Mouse (Mus musculus) midbrain, embryonic 14.5 days (tissue): ENCODE results near the gene Tut1. TPM values are rescaled to one million over a fixed set of nuclear protein-coding genes. Genes with fewer than 3 reads are reported as not detected.

Experiments used
- ATAC-seq: fragments of 200-750 bp; cut with Nextera tagmentation; 2 replicates; pipeline ENCODE4 v1.8.0; 2017; ENCODE audit warnings: moderate number of reproducible peaks, moderate library complexity; ENCODE audit not compliant: low FRiP score, low TSS enrichment
- DNase-seq: peaks from one replicate; pipeline ENCODE4 v3.0.0-alpha.2; 2015
- H3K27ac ChIP-seq: fragments of 300-500 bp; sonication (generic); replicated peaks from 2 replicates; pipeline ENCODE4 v1.5.1; 2014; ENCODE audit warnings: mild to moderate bottlenecking, low read depth, low read length, moderate library complexity
- H3K27me3 ChIP-seq: fragments of 300-500 bp; sonication (generic); 2 replicates; pipeline ENCODE4 v1.6.1; 2014; ENCODE audit warnings: low read length, control low read depth, mixed read lengths; ENCODE audit not compliant: control insufficient read depth, insufficient read depth
- H3K36me3 ChIP-seq: fragments of 300-500 bp; sonication (generic); 2 replicates; pipeline ENCODE4 v1.6.1; 2014; ENCODE audit warnings: low read length, control low read depth; ENCODE audit not compliant: control insufficient read depth, insufficient read depth
- H3K4me1 ChIP-seq: fragments of 300-500 bp; sonication (generic); 2 replicates; pipeline ENCODE4 v1.6.1; 2014; ENCODE audit warnings: mild to moderate bottlenecking, antibody characterized with exemption, low read length, control low read depth; ENCODE audit not compliant: control insufficient read depth, insufficient read depth
- H3K4me2 ChIP-seq: fragments of 300-500 bp; sonication (generic); 2 replicates; pipeline ENCODE4 v1.6.1; 2014; ENCODE audit warnings: mild to moderate bottlenecking, low read length, moderate library complexity
- H3K4me3 ChIP-seq: fragments of 300-500 bp; sonication (generic); replicated peaks from 2 replicates; pipeline ENCODE4 v1.5.1; 2014; ENCODE audit warnings: low read depth, low read length
- H3K9ac ChIP-seq: fragments of 300-500 bp; sonication (generic); replicated peaks from 2 replicates; pipeline ENCODE4 v1.6.1; 2014; ENCODE audit warnings: mild to moderate bottlenecking, low read length, moderate library complexity
- H3K9me3 ChIP-seq: fragments of 300-500 bp; sonication (generic); 2 replicates; pipeline ENCODE4 v1.6.1; 2016; ENCODE audit warnings: low read length, control low read depth, mixed read lengths; ENCODE audit not compliant: control insufficient read depth
- WGBS: fragments of 180-500 bp; shearing (Covaris S2); extraction: QIAGEN DNeasy Blood & Tissue Kit; methylation state at CpG from one replicate; pipeline ENCODE4 v1.1.7; 2014; 5-methylcytosine and 5-hydroxymethylcytosine counted together
- polyA plus RNA-seq: library from polyadenylated mRNA; unstranded; fragments of >200 nt; fragmentation: Nextera tagmentation; extraction: Ambion mirVana; gene quantifications from 2 replicates; pipeline ENCODE4 v1.2.1, GENCODE M21; 2014

Gene Tut1
- polyA plus RNA-seq, 1 experiment from 2014 or later, result 25.0 TPM

DNA sequence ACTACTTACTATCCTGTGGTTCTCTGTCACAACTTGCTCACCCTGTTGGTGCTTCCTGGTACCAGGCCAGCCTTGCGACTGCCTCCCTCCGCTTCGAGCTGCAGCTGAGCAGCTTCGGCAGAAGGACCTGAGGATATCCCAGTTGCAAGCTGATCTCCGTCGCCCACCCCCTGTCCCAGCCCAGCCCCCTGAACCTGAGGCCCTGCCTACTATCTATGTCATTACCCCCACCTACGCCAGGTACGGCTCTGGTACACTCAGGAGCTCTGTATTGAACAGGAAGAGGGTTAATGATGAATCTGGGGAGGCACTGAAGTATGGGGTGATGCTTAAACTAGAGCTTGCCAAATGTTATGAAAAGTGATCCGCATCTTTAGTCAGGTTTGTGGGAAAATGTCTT lies 31.9 kb upstream of the Tut1 start:
- H3K9me3 ChIP-seq, result no peaks in the 10 kb centered on the region
- H3K9ac ChIP-seq, result no peak overlapping the region
- DNase-seq (no peak), ATAC-seq (no peak)
- peak overlapping the region; percentile 83; the same call in 1 of the 2 replicates for H3K4me3 ChIP-seq
- no peaks in the 10 kb centered on the region for H3K27me3 ChIP-seq
- H3K27ac ChIP-seq, result no peak overlapping the region
- peak overlapping the region; percentile 62 for H3K4me2 ChIP-seq
- peaks cover 29% of the 10 kb centered on the region for H3K36me3 ChIP-seq
- WGBS, result 87% methylated on average over 9 of the region's 9 CpGs
- H3K4me1 ChIP-seq, result peaks cover 10% of the 10 kb centered on the region; the same call in 1 of the 2 replicates

DNA sequence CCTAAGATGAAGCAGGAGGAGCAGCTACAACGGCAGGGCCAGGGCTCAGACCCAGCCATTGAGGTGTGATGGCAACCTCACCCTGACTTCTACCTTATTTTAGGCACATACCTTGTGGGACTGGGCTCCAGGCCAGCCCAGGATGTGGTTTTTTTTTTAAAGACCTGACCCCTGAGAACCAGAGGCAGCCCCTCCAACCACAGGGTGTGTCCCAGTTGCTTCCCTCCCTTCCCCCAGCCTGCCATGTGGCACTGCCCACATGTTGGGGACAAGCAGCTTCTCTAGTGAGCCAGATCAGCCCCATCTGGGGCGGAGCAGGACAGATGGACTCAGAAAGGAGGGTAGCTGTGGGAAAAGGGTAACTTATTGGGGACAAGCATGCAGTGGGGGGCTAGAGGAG lies 26.9 kb upstream of the Tut1 start:
- H3K4me2 ChIP-seq, result no peak overlapping the region
- 95% methylated on average over 2 of the region's 2 CpGs for WGBS
- DNase-seq (no peak), ATAC-seq (no peak)
- H3K4me1 ChIP-seq, result peaks cover 11% of the 10 kb centered on the region
- no peak overlapping the region for H3K27ac ChIP-seq
- H3K4me3 ChIP-seq, result no peak overlapping the region
- peaks cover 32% of the 10 kb centered on the region for H3K36me3 ChIP-seq
- no peaks in the 10 kb centered on the region for H3K27me3 ChIP-seq
- H3K9me3 ChIP-seq, result no peaks in the 10 kb centered on the region
- no peak overlapping the region for H3K9ac ChIP-seq

DNA sequence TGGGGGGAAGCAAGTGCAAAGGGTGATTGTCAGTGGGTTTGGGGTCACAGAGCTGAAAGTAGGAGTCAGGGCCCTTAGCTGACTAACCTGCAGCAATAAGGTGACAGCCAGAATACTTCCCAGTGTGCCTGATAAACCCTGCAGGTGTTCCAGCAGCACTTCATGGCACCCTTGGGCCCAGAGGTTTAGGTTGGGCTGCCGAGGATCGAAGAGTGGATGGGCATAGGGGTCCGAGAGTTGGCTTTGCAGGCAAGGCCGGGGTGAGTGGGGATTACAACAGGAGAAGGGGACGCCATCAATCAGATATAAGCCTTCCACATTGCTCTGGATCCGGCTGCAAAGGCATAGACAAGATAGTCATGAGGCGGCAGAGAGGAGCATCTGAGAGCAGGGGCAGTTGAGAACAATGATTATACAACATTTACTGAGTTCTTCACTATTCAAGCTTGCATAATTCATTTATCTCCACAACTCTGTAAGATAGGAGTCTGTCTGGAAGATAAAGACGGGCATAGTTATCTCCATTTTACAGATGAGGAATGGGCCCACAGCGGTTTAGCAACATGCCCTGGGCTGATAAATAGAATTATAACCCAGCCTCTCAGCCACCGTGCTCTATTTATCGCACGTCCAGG lies 25.6 kb upstream of the Tut1 start:
- Histone ChIP-seq H3K36me3 (peaks cover 32% of the 10 kb centered on the region), H3K27ac (no peak overlapping the region), H3K4me1 (peaks cover 11% of the 10 kb centered on the region), H3K4me2 (no peak overlapping the region), H3K9ac (no peak overlapping the region), H3K4me3 (no peak overlapping the region), H3K27me3 (no peaks in the 10 kb centered on the region), H3K9me3 (no peaks in the 10 kb centered on the region)
- no peak for DNase-seq
- no peak for ATAC-seq
- 87% methylated on average over 12 of the region's 12 CpGs for WGBS

DNA sequence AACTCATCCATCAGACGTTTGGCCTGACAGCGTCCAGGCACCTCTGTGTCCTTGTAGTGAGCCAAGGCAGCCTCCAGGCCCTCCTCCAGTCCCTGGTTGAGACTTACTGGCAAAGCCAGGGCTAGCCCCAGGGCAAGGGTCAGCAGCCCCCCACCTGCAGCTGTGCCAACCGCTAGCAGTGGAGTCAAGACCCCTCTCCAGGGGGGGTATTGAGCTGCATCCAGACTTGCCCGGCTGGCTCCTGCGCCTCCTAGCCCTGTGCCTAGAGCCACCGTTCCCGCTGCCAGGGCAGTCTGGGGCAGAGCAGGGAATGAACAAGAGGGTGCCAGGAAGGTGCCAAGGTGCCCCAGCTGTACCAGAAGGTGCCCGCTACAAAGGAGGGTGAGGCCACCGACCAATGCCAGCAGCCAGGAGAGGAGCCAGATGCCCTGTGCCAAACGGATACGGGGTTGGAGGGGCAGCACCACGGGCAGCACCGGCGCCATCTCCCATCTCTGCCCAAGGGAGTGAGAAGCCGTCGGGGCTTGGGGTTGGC lies 24.9 kb upstream of the Tut1 start:
- no peak overlapping the region for H3K27ac ChIP-seq

DNA sequence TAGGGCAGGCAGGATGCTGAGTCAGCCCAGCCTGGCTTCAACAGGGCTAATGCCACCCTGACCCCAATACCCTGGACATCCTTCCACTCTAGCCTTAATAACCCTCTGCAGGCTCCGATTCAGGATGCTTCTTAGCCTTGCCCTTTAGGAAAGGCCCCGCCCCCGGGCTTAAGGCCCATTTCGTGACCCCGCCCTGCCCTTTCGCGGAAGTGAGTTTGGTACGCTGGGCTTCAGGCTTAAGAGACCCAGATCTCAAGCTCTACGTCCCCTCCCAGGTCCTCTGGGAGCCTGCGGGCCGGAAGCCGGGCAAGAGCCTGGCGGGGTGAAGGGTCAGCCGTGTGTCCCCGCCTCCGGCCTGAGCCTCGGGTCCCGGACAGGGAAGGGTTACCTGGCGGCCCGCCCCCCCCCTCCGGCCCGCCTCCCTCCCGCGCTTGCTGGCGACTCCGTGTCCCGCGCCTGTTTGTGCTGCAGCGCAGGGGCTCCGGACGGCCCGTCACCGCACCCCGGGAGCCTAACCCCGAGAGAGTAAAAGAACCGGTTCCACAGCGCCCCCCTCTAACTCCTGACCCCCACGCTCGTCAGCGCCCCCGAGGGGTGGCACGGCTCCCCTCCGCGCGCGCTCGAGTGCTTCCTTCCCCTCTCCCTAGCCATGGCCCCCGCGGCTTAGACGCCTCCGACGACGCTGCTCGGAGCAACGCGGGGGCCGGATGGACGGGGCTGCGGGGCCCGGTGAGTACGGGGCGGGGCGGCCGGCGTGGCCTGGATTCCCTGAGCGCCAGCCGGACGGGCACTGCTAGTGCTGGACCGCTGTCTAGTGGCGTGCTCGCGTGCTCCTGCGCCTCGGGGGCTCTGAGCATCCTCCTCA lies 24.2 kb upstream of the Tut1 start, which contains the start of the genes Rom1 and Eml3:
TSS of gene Rom1 (minus strand) at position 133 of the 865 bp plus-strand sequence.
TSS of gene Eml3 (plus strand) at position 329 of the 865 bp plus-strand sequence.
- peaks cover 35% of the 10 kb centered on the region for H3K36me3 ChIP-seq
- ATAC-seq (peak; percentile 62), DNase-seq (peak; percentile 64)
- H3K9me3 ChIP-seq, result no peaks in the 10 kb centered on the region
- peak within 1 kb of the TSS; percentile 51 for H3K4me3 ChIP-seq
- H3K4me2 ChIP-seq, result peak within 1 kb of the TSS; percentile 71
- H3K27me3 ChIP-seq, result no peaks in the 10 kb centered on the region
- H3K9ac ChIP-seq, result peak within 1 kb of the TSS; percentile 65
- peaks cover 11% of the 10 kb centered on the region for H3K4me1 ChIP-seq
- under 1% methylated on average over 70 of the region's 74 CpGs for WGBS
- H3K27ac ChIP-seq, result no peak within 1 kb of the TSS

More for the DNA sequence above, 24.9 kb upstream of the Tut1 start:
- Histone ChIP-seq H3K4me1 (peaks cover 11% of the 10 kb centered on the region), H3K36me3 (peaks cover 34% of the 10 kb centered on the region), H3K9me3 (no peaks in the 10 kb centered on the region), H3K4me3 (peak overlapping the region; percentile 51), H3K4me2 (peak overlapping the region; percentile 71), H3K9ac (peak overlapping the region; percentile 65), H3K27me3 (no peaks in the 10 kb centered on the region)
- 19% methylated on average over 16 of the region's 16 CpGs for WGBS
- no peak for DNase-seq
- peak; percentile 38; the same call in 1 of the 2 replicates for ATAC-seq

DNA sequence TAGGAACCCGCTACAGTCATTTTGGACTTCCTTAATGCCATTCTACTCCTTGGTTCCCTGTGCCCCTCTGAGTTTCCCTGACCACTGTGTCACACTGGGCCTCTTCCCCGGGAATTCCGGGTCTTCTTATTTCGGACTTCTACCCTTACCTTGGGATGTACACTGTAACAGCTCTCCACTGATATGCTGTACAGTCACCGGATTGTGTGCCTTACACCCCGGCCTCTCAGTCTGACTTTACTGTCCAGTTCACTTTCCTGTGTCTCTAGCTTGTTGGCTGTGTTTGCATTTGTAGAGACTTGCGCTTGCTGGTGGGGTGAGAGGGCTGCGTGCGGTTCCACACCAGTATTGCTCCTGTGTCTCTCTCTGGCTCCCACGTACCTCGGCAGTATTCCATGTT lies 23.5 kb upstream of the Tut1 start:
- peaks cover 33% of the 10 kb centered on the region for H3K36me3 ChIP-seq
- H3K9me3 ChIP-seq, result no peaks in the 10 kb centered on the region
- no peak for DNase-seq
- WGBS, result 17% methylated on average over 11 of the region's 11 CpGs
- H3K27me3 ChIP-seq, result no peaks in the 10 kb centered on the region
- ATAC-seq, result no peak
- no peak overlapping the region for H3K27ac ChIP-seq
- H3K9ac ChIP-seq, result peak overlapping the region; percentile 65
- H3K4me3 ChIP-seq, result peak overlapping the region; percentile 51
- H3K4me1 ChIP-seq, result peaks cover 11% of the 10 kb centered on the region
- H3K4me2 ChIP-seq, result peak overlapping the region; percentile 71

DNA sequence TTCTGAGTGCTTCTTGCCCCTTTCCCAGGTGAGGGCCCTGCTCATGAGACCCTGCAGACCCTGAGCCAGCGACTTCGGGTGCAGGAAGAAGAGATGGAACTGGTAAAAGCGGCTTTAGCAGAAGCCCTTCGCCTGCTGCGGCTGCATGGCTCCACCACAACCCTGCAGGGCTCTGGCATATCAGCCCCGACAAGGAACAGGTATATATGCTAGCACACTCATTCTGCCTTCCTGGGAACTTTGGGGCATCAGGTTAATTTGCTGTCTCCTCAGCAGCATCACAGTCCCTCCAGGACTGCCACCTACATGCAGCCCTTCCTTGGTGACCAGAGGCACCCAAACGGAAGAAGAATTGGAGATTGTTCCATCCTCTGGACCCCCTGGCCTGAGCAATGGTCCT lies 22.9 kb upstream of the Tut1 start:
- Histone ChIP-seq H3K27ac (no peak overlapping the region), H3K4me2 (no peak overlapping the region), H3K9ac (no peak overlapping the region), H3K9me3 (no peaks in the 10 kb centered on the region), H3K27me3 (no peaks in the 10 kb centered on the region), H3K36me3 (peaks cover 26% of the 10 kb centered on the region), H3K4me1 (peaks cover 11% of the 10 kb centered on the region), H3K4me3 (no peak overlapping the region)
- no peak for DNase-seq
- ATAC-seq, result no peak
- WGBS, result 92% methylated on average over 7 of the region's 7 CpGs

DNA sequence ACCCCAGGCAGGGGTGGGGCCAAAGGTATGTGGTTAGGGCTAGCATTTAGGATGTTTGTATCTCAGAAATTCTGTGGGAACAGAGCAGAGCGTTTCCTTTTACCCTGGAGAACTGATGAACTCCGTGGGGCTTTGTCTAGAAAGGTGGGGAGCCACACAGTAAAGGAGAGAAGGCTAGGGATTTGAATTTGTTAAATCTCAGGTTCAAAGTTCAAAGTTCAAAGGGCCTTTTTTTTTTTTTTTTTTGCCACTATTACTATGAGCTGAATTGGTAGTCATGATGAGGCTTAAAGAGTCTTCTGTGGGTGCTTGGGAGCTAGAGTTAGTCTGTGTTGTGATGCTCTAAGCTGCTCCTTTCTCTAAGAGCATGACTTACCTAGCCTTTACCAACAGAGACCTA lies 16.9 kb upstream of the Tut1 start:
- ATAC-seq (no peak), DNase-seq (no peak)
- Histone ChIP-seq H3K4me3 (no peak overlapping the region), H3K9me3 (no peaks in the 10 kb centered on the region), H3K27ac (no peak overlapping the region), H3K27me3 (no peaks in the 10 kb centered on the region), H3K4me2 (no peak overlapping the region), H3K4me1 (0 out of 2 replicates have a peak, but pooled peaks cover 5% of the 10 kb centered on the region), H3K36me3 (peaks cover 8% of the 10 kb centered on the region; the same call in 1 of the 2 replicates), H3K9ac (no peak overlapping the region)
- 87% methylated on average over 2 of the region's 2 CpGs for WGBS
